Mouse (Mus musculus) hindbrain, embryonic 11.5 days (tissue): ENCODE results near the gene Gm17349. TPM values are rescaled to one million over a fixed set of nuclear protein-coding genes. Genes with fewer than 3 reads are reported as not detected.
"Not testable (repeated sequence)": the region's sequence is repeated elsewhere in the genome, so short reads cannot be mapped to it uniquely, and the experiment has no call there.

ENCODE experiments used
- ATAC-seq: fragments of 200-750 bp; cut with Nextera tagmentation; 2 replicates; pipeline ENCODE4 v1.8.0; 2017; ENCODE audit warnings: mild to moderate bottlenecking, moderate TSS enrichment, moderate library complexity; ENCODE audit not compliant: low FRiP score
- DNase-seq: peaks from one replicate; pipeline ENCODE4 v3.0.0-alpha.2; 2015; ENCODE audit warnings: low spot score
- H3K27ac ChIP-seq: fragments of 300-500 bp; sonication (generic); 2 replicates; pipeline ENCODE4 v1.5.1; 2014; ENCODE audit warnings: mild to moderate bottlenecking, low read depth, low read length
- H3K27me3 ChIP-seq: fragments of 300-500 bp; sonication (generic); 2 replicates; pipeline ENCODE4 v1.6.1; 2014; ENCODE audit warnings: mild to moderate bottlenecking, low read length, moderate library complexity, mixed read lengths; ENCODE audit not compliant: control insufficient read depth, insufficient read depth
- H3K36me3 ChIP-seq: fragments of 300-500 bp; sonication (generic); 2 replicates; pipeline ENCODE4 v1.6.1; 2014; ENCODE audit warnings: mild to moderate bottlenecking, low read length, moderate library complexity, mixed read lengths; ENCODE audit not compliant: control insufficient read depth, insufficient read depth
- H3K4me1 ChIP-seq: fragments of 300-500 bp; sonication (generic); replicated peaks from 2 replicates; pipeline ENCODE4 v1.6.1; 2014; ENCODE audit warnings: low read length, mixed read lengths; ENCODE audit not compliant: control insufficient read depth, insufficient read depth
- H3K4me2 ChIP-seq: fragments of 300-500 bp; sonication (generic); replicated peaks from 2 replicates; pipeline ENCODE4 v1.6.1; 2014; ENCODE audit warnings: mild to moderate bottlenecking, low read depth, low read length
- H3K4me3 ChIP-seq: fragments of 300-500 bp; sonication (generic); 2 replicates; pipeline ENCODE4 v1.5.1; 2014; ENCODE audit warnings: low read depth, low read length
- H3K9ac ChIP-seq: fragments of 300-500 bp; sonication (generic); 2 replicates; pipeline ENCODE4 v1.6.1; 2014; ENCODE audit warnings: low read depth, low read length
- H3K9me3 ChIP-seq: fragments of 300-500 bp; sonication (generic); 2 replicates; pipeline ENCODE4 v1.6.1; 2016; ENCODE audit warnings: low read length; ENCODE audit not compliant: control insufficient read depth
- WGBS: fragments of 180-500 bp; shearing (Covaris S2); extraction: QIAGEN DNeasy Blood & Tissue Kit; methylation state at CpG from one replicate; pipeline ENCODE4 v1.1.7; 2014; 5-methylcytosine and 5-hydroxymethylcytosine counted together
- polyA plus RNA-seq: library from polyadenylated mRNA; unstranded; fragments of >200 nt; fragmentation: Nextera tagmentation; extraction: Ambion mirVana; gene quantifications from 2 replicates; pipeline ENCODE4 v1.2.1, GENCODE M21; 2014

The Gm17349 gene
- polyA plus RNA-seq, 1 experiment from 2014 or later = not detected

- H3K4me2 ChIP-seq = no peak overlapping the region
- no peak for ATAC-seq
- H3K9me3 ChIP-seq = no peaks in the 10 kb centered on the region
- no peaks in the 10 kb centered on the region for H3K27me3 ChIP-seq
- no peak overlapping the region for H3K9ac ChIP-seq
- no peak for DNase-seq
- H3K27ac ChIP-seq = no peak overlapping the region
- no peaks in the 10 kb centered on the region; the same call in 1 of the 2 replicates for H3K36me3 ChIP-seq
- H3K4me3 ChIP-seq = no peak overlapping the region
- WGBS = 96% methylated on average over 5 of the region's 5 CpGs
- peaks cover 10% of the 10 kb centered on the region for H3K4me1 ChIP-seq
Measured at GRCm38 (mm10) chr15:99728211-99728610, 22.9 kb upstream of the Gm17349 start.

GRCm38 (mm10) chr15:99727525-99727924 lies 22.2 kb upstream of the Gm17349 start:
- H3K27ac ChIP-seq = no peak overlapping the region
- no peak for ATAC-seq
- H3K36me3 ChIP-seq = no peaks in the 10 kb centered on the region; the same call in 1 of the 2 replicates
- no peak overlapping the region for H3K4me3 ChIP-seq
- no peak overlapping the region for H3K9ac ChIP-seq
- no peaks in the 10 kb centered on the region for H3K9me3 ChIP-seq
- H3K4me1 ChIP-seq = peaks cover 12% of the 10 kb centered on the region
- H3K27me3 ChIP-seq = no peaks in the 10 kb centered on the region
- 98% methylated on average over 12 of the region's 12 CpGs for WGBS
- no peak for DNase-seq
- no peak overlapping the region for H3K4me2 ChIP-seq

- H3K27ac ChIP-seq, H3K4me2 ChIP-seq, H3K9ac ChIP-seq, H3K9me3 ChIP-seq, ATAC-seq, DNase-seq, H3K36me3 ChIP-seq, H3K4me3 ChIP-seq, H3K27me3 ChIP-seq: not testable (repeated sequence)
- WGBS = 95% methylated on average over 4 of the region's 5 CpGs
- peaks cover 12% of the 10 kb centered on the region for H3K4me1 ChIP-seq
Measured at GRCm38 (mm10) chr15:99727039-99727438, 21.7 kb upstream of the Gm17349 start.

GRCm38 (mm10) chr15:99726549-99726948 lies 21.3 kb upstream of the Gm17349 start:
- 89% methylated on average over 2 of the region's 2 CpGs for WGBS
- H3K4me2 ChIP-seq = peak overlapping the region; percentile 52
- H3K4me1 ChIP-seq = peaks cover 12% of the 10 kb centered on the region
- no peaks in the 10 kb centered on the region; the same call in 1 of the 2 replicates for H3K36me3 ChIP-seq
- peak overlapping the region; percentile 96; the same call in 1 of the 2 replicates for H3K9ac ChIP-seq
- H3K4me3 ChIP-seq = peak overlapping the region; percentile 96
- no peaks in the 10 kb centered on the region for H3K27me3 ChIP-seq
- H3K9me3 ChIP-seq = no peaks in the 10 kb centered on the region
- H3K27ac ChIP-seq = no peak overlapping the region
- DNase-seq (no peak), ATAC-seq (no peak)

- no peaks in the 10 kb centered on the region for H3K9me3 ChIP-seq
- peak within 1 kb of the TSS; percentile 52 for H3K4me2 ChIP-seq
- DNase-seq = peak; percentile 99
- no peaks in the 10 kb centered on the region for H3K27me3 ChIP-seq
- peak within 1 kb of the TSS; percentile 96 for H3K9ac ChIP-seq
- peaks cover 12% of the 10 kb centered on the region for H3K4me1 ChIP-seq
- under 1% methylated on average over 58 of the region's 68 CpGs for WGBS
- H3K36me3 ChIP-seq = peaks cover 1% of the 10 kb centered on the region; the same call in 1 of the 2 replicates
- H3K4me3 ChIP-seq = peak within 1 kb of the TSS; percentile 96
- H3K27ac ChIP-seq = peak within 1 kb of the TSS; percentile 90
- peak; percentile 95 for ATAC-seq
Measured at GRCm38 (mm10) chr15:99725341-99726155, 20.3 kb upstream of the Gm17349 start, which contains the start of gene Cox14. Gene Cox14 (plus strand): TSS chr15:99725618.

GRCm38 (mm10) chr15:99724292-99725021 lies 19.2 kb upstream of the Gm17349 start:
- peaks cover 12% of the 10 kb centered on the region for H3K4me1 ChIP-seq
- H3K36me3 ChIP-seq = peaks cover 4% of the 10 kb centered on the region; the same call in 1 of the 2 replicates
- peak overlapping the region; percentile 36 for H3K4me2 ChIP-seq
- H3K27ac ChIP-seq = peak overlapping the region; percentile 59
- H3K9ac ChIP-seq = no peak overlapping the region
- ATAC-seq (peak; percentile 34; the same call in 1 of the 2 replicates), DNase-seq (peak; percentile 74)
- 14% methylated on average over 16 of the region's 16 CpGs for WGBS
- H3K9me3 ChIP-seq = no peaks in the 10 kb centered on the region
- H3K27me3 ChIP-seq = no peaks in the 10 kb centered on the region
- no peak overlapping the region for H3K4me3 ChIP-seq

- H3K4me3 ChIP-seq = no peak overlapping the region
- DNase-seq = no peak
- peaks cover 4% of the 10 kb centered on the region; the same call in 1 of the 2 replicates for H3K36me3 ChIP-seq
- H3K4me1 ChIP-seq = peaks cover 12% of the 10 kb centered on the region
- H3K9ac ChIP-seq = no peak overlapping the region
- peak overlapping the region; percentile 59 for H3K27ac ChIP-seq
- WGBS = 8% methylated on average over 11 of the region's 11 CpGs
- no peaks in the 10 kb centered on the region for H3K9me3 ChIP-seq
- H3K27me3 ChIP-seq = no peaks in the 10 kb centered on the region
- ATAC-seq = no peak
- no peak overlapping the region for H3K4me2 ChIP-seq
Measured at GRCm38 (mm10) chr15:99723515-99724291, 18.4 kb upstream of the Gm17349 start.

- H3K9me3 ChIP-seq = no peaks in the 10 kb centered on the region
- H3K27ac ChIP-seq = peak overlapping the region; percentile 59; the same call in 1 of the 2 replicates
- no peak for ATAC-seq
- peaks cover 12% of the 10 kb centered on the region for H3K4me1 ChIP-seq
- no peak overlapping the region for H3K4me2 ChIP-seq
- H3K36me3 ChIP-seq = peaks cover 4% of the 10 kb centered on the region; the same call in 1 of the 2 replicates
- no peaks in the 10 kb centered on the region for H3K27me3 ChIP-seq
- no peak overlapping the region for H3K4me3 ChIP-seq
- 0 out of 2 replicates have a peak overlapping the region, but pooled peaks have one; percentile 19 for H3K9ac ChIP-seq
- DNase-seq = no peak
- 51% methylated on average over 10 of the region's 10 CpGs for WGBS
Measured at GRCm38 (mm10) chr15:99723120-99723514, 17.8 kb upstream of the Gm17349 start.
